Mouse (Mus musculus) heart, adult 2 months (tissue): Measurements from ENCODE around the gene Erv3. TPM values are rescaled to one million over a fixed set of nuclear protein-coding genes. Genes with fewer than 3 reads are reported as not detected.

Experiments
- DNase-seq, 2 experiments: peaks; one replicate each; pipeline ENCODE4 v3.0.0; 2021
- H3K27ac ChIP-seq: fragments of 200-600 bp; 2 replicates; pipeline ENCODE4 v1.8.1; 2022
- H3K27me3 ChIP-seq: fragments of 200-500 bp; 2 replicates; pipeline ENCODE4 v1.6.1; 2012; ENCODE audit warnings: mild to moderate bottlenecking, low read length, inconsistent platforms, mixed read lengths; ENCODE audit not compliant: control insufficient read depth, insufficient read depth
- H3K36me3 ChIP-seq: fragments of 200-500 bp; 2 replicates; pipeline ENCODE4 v1.6.1; 2012; ENCODE audit warnings: low read length, inconsistent platforms; ENCODE audit not compliant: control insufficient read depth, insufficient read depth
- H3K4me1 ChIP-seq: fragments of 200-500 bp; 2 replicates; pipeline ENCODE4 v1.6.1; 2011; ENCODE audit warnings: low read length; ENCODE audit not compliant: control insufficient read depth, insufficient read depth
- H3K4me3 ChIP-seq: fragments of 200-600 bp; 2 replicates; pipeline ENCODE4 v1.8.1; 2022
- H3K79me2 ChIP-seq: fragments of 200-500 bp; replicated peaks from 2 replicates; pipeline ENCODE4 v1.6.1; 2012; ENCODE audit warnings: mild to moderate bottlenecking, inconsistent platforms, low read length, moderate library complexity, mixed read lengths; ENCODE audit not compliant: control insufficient read depth, insufficient read depth
- H3K9ac ChIP-seq: fragments of 200-500 bp; 2 replicates; pipeline ENCODE4 v1.6.1; 2012; ENCODE audit warnings: low read depth, mild to moderate bottlenecking, control low read depth, inconsistent platforms, low read length, mixed read lengths
- CTCF ChIP-seq: fragments of 200-600 bp; IDR thresholded peaks from 2 replicates; pipeline ENCODE4 v1.8.1; 2022; ENCODE audit warnings: antibody characterized with exemption, mild to moderate bottlenecking, moderate library complexity
- EP300 ChIP-seq: fragments of 200-500 bp; IDR thresholded peaks from 2 replicates; pipeline ENCODE4 v1.6.1; 2011; ENCODE audit warnings: low read depth, low read length, control low read depth; ENCODE audit not compliant: insufficient read depth
- POLR2A ChIP-seq: fragments of 200-500 bp; IDR thresholded peaks from 2 replicates; pipeline ENCODE4 v1.6.1; 2011; ENCODE audit warnings: mild to moderate bottlenecking, low read depth, low read length, control low read depth; ENCODE audit not compliant: insufficient read depth
- WGBS: fragments of 180-500 bp; shearing (Covaris S2); methylation state at CpG from one replicate; pipeline ENCODE4 v1.1.7; 2018; 5-methylcytosine and 5-hydroxymethylcytosine counted together
- intact Hi-C: fragments of 180-260 bp; cut with DNase I; formaldehyde crosslinking; loops from one replicate; pipeline ENCODE4 v1.15.1; 2025
- long read RNA-seq: library from polyadenylated mRNA; stranded (forward); transcript quantifications from one replicate; pipeline ENCODE4 v2.0.0, GENCODE M21; 2021
- polyA plus RNA-seq: library from polyadenylated mRNA; depleted of rRNA; stranded (reverse); fragments of >200 nt; gene quantifications from 2 replicates; pipeline ENCODE4 v1.2.3, GENCODE M21; 2012; rRNA removed
- total RNA-seq, 2 experiments: library from RNA; stranded (reverse); gene quantifications; 2 replicates each; pipeline ENCODE4 v1.2.3; 2021

The Erv3 gene
- total RNA-seq = not detected
- not detected in 2 replicates for polyA plus RNA-seq
- long read RNA-seq, partial matches to known transcripts = 0 of 1 reads
- long read RNA-seq, other reads (novel, unspliced or antisense) = 1 of 1 reads

DNA sequence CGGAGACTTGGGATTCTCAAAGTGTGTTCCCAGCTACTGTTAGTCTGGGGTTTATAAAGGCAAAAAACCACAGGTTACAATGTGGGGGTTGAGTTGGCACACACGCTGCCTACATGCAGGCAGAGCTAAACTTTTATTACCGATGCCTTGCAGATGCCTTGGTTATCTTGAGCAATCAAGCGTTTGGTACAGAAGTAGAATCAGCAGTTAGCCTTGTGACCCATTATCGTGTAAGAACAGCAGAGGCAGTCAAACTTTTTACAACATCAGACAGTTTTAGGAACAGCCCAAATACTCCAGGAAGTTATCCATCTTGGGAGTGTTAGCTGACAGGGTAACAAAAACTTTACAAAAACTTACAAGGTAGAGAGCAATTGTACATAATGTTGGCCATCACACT lies at the start of gene Erv3:
Erv3 (minus strand) TSS at position 27 of the 400 bp plus-strand sequence.
- H3K9ac ChIP-seq = no peak within 1 kb of the TSS
- no peak within 1 kb of the TSS for H3K4me3 ChIP-seq
- H3K27me3 ChIP-seq = no peaks in the 10 kb centered on the region
- H3K79me2 ChIP-seq = no peaks in the 10 kb centered on the region
- H3K27ac ChIP-seq = no peak within 1 kb of the TSS
- no peaks in the 10 kb centered on the region for H3K36me3 ChIP-seq
- no peak for DNase-seq
- 87% methylated on average over 5 of the region's 5 CpGs for WGBS
- no peaks in the 10 kb centered on the region for H3K4me1 ChIP-seq
- intact Hi-C loops = no loop called here
- no peak for TF ChIP-seq CTCF
- TF ChIP-seq POLR2A = no peak
- no peak for TF ChIP-seq EP300

DNA sequence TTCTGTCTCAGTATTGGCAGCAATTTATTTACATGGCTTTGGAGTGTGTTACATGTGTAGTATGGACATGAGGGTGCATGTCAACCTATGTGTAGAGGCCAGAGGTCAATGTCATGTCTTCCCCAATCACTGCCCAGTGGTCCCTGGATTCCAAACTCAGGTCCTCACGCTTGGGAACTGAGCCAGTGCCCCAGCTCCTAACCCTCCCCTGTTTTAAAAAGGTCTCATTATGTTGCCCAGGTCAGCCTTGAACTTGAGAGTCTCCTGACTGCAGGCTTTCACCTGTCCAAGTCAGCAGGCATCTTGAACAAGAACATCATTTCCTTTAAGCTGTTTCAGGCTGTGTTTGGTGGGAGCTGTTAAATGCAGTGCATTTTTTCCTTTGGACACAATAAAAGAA lies 49.4 kb upstream of the Erv3 start:
- H3K9ac ChIP-seq = no peak overlapping the region
- TF ChIP-seq EP300 = no peak
- no peak for TF ChIP-seq CTCF
- no peak for TF ChIP-seq POLR2A
- 100% methylated on average over 1 of the region's 1 CpGs for WGBS
- peak overlapping the region; percentile 83 for H3K27ac ChIP-seq
- peaks cover 1% of the 10 kb centered on the region; the same call in 1 of the 2 replicates for H3K79me2 ChIP-seq
- H3K4me1 ChIP-seq = peaks cover 5% of the 10 kb centered on the region
- intact Hi-C loops = loop anchor here (5.0 kb wide), 3 partner anchors 43 to 238 kb away; partner anchors contain the start of genes Prnd and Slc23a2
- no peaks in the 10 kb centered on the region for H3K27me3 ChIP-seq
- H3K36me3 ChIP-seq = peaks cover 9% of the 10 kb centered on the region
- H3K4me3 ChIP-seq = no peak overlapping the region
- DNase-seq = no peak

DNA sequence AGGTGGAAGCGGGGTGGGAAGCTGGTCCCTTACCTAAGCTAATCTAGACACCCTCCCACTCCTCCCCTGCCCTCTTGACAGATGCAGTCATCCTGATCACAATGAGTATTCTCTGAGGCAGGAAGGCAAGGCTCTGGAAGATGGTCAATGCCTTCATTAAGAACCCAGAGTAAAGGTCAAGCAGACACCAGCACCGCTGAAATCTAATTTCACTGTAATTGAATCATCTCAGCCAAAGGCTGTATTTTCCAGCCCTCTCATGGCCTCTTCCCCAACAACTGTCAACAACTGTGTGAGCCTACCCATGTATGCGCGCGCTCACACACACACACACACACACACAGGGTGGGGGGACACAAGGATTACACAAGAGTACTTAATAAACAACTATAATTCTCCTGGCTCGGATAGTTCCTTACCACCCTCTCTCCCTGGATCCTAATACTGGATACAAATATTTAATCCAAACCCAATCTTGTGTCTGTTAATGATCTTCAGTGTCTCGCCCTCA lies 48.9 kb upstream of the Erv3 start:
- intact Hi-C loops = loop anchor here (5.0 kb wide), 3 partner anchors 44 to 239 kb away; partner anchors contain the start of genes Prnd and Slc23a2
- DNase-seq = peak; percentile 43 to 45
- H3K9ac ChIP-seq = no peak overlapping the region
- peaks cover 5% of the 10 kb centered on the region for H3K4me1 ChIP-seq
- H3K27ac ChIP-seq = peak overlapping the region; percentile 83; the same call in 1 of the 2 replicates
- TF ChIP-seq POLR2A (no peak), CTCF (no peak), EP300 (no peak)
- H3K4me3 ChIP-seq = no peak overlapping the region
- peaks cover 4% of the 10 kb centered on the region for H3K36me3 ChIP-seq
- WGBS = 72% methylated on average over 7 of the region's 7 CpGs
- no peaks in the 10 kb centered on the region for H3K27me3 ChIP-seq
- H3K79me2 ChIP-seq = no peaks in the 10 kb centered on the region

DNA sequence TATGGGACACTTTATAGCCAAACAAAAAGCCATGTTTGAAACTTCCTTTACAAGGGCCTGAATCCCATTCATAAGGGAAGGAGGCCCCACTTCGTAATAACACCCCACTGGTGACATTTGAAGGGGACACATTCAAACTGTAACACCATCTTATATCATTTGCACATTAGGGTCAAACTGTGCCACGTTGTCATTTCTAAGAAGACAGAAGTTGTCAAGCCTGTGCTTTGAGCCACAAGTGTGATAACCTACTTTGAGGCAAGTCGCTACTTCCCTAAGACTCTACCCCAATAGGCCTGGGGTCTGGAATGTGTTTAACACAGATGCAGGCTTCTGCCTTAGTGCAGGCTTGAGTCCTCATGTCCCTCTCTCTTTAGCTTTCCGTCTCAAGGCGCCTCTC lies 47.8 kb upstream of the Erv3 start:
- H3K79me2 ChIP-seq = no peaks in the 10 kb centered on the region
- H3K27ac ChIP-seq = no peak overlapping the region; the same call in 1 of the 2 replicates
- no peaks in the 10 kb centered on the region for H3K27me3 ChIP-seq
- H3K36me3 ChIP-seq = peaks cover 4% of the 10 kb centered on the region
- H3K4me1 ChIP-seq = peaks cover 8% of the 10 kb centered on the region
- no peak for TF ChIP-seq EP300
- no peak for TF ChIP-seq POLR2A
- TF ChIP-seq CTCF = no peak
- no peak overlapping the region for H3K4me3 ChIP-seq
- DNase-seq = no peak
- 91% methylated on average over 5 of the region's 5 CpGs for WGBS
- H3K9ac ChIP-seq = no peak overlapping the region
- intact Hi-C loops = loop anchor here (5.0 kb wide), 3 partner anchors 45 to 240 kb away; partner anchors contain the start of genes Prnd and Slc23a2

DNA sequence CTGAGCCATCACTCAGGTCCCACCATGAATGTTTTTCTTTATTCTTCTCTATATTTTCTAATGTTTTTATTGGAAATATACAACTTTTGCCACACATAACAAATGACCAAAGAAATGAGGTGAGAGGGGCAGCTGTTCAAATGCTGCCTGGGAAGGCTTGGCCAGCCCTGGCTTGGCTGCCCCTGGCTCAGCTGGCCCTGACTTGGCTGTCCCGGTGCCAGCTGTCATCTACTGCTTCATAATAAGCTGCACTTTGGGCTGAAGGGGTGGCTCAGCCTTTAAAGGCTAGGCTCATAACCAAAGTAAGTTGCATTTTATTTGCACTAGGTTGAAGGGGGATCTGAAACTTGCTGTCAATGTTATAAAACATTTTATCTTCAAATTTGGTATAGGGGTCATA lies 47.3 kb upstream of the Erv3 start:
- WGBS = 49% methylated on average over 1 of the region's 1 CpGs
- no peak overlapping the region for H3K4me3 ChIP-seq
- peaks cover 4% of the 10 kb centered on the region for H3K36me3 ChIP-seq
- DNase-seq = peak; percentile 44 to 60
- no peak overlapping the region; the same call in 1 of the 2 replicates for H3K27ac ChIP-seq
- H3K4me1 ChIP-seq = peaks cover 8% of the 10 kb centered on the region
- no peak for TF ChIP-seq POLR2A
- TF ChIP-seq CTCF = no peak
- TF ChIP-seq EP300 = no peak
- no peak overlapping the region for H3K9ac ChIP-seq
- H3K27me3 ChIP-seq = no peaks in the 10 kb centered on the region
- H3K79me2 ChIP-seq = no peaks in the 10 kb centered on the region
- intact Hi-C loops = loop anchor here (5.0 kb wide), 3 partner anchors 45 to 240 kb away; partner anchors contain the start of genes Prnd and Slc23a2

DNA sequence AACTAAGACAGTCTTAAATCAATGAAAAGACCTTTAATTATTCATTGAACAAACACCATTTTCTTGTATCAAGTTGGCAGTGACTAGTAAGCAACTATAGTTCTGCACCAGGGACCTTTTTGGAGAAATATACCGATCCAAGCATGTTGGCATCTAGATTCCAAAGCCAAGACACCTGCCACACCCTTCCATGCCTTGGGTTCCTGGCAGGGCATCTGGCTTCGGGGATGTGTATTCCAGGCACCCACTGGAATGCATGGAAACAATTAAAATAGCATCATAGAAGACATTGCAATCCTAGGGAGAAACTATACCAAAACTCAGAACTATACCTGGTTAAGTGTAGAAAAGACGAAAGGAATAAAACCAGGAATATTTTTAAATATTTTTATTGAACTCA lies 46.7 kb upstream of the Erv3 start:
- H3K27me3 ChIP-seq = no peaks in the 10 kb centered on the region
- no peak for DNase-seq
- H3K79me2 ChIP-seq = no peaks in the 10 kb centered on the region
- intact Hi-C loops = loop anchor here (5.0 kb wide), 3 partner anchors 46 to 241 kb away; partner anchors contain the start of genes Prnd and Slc23a2
- no peak overlapping the region for H3K27ac ChIP-seq
- H3K36me3 ChIP-seq = peaks cover 2% of the 10 kb centered on the region; the same call in 1 of the 2 replicates
- H3K9ac ChIP-seq = no peak overlapping the region
- TF ChIP-seq CTCF (no peak), EP300 (no peak), POLR2A (no peak)
- no peak overlapping the region for H3K4me3 ChIP-seq
- 90% methylated on average over 3 of the region's 3 CpGs for WGBS
- H3K4me1 ChIP-seq = peaks cover 8% of the 10 kb centered on the region
